Mouse (Mus musculus) brain, embryonic 14.5 days (tissue): Measurements from ENCODE around the gene Lrp4.

Source experiments
- CTCF ChIP-seq: fragments of 200-500 bp; IDR thresholded peaks from 2 replicates; pipeline ENCODE4 v1.5.1; 2012; ENCODE audit warnings: inconsistent platforms, mild to moderate bottlenecking, moderate library complexity, borderline replicate concordance; ENCODE audit not compliant: insufficient read depth, insufficient read length; ENCODE audit errors: extremely low read depth
- POLR2A ChIP-seq: fragments of 200-500 bp; IDR thresholded peaks from 2 replicates; pipeline ENCODE4 v1.6.1; 2012; ENCODE audit warnings: mild to moderate bottlenecking, inconsistent platforms, borderline replicate concordance; ENCODE audit not compliant: poor library complexity, insufficient read depth, insufficient read length, severe bottlenecking; ENCODE audit errors: extremely low read depth

- TF ChIP-seq POLR2A: no peak
- no peak for TF ChIP-seq CTCF
Observed at GRCm38 (mm10) chr2:91527147-91527486, 69.8 kb downstream of the Lrp4 start.
